Mouse (Mus musculus) kidney, postnatal 4 days (tissue): ENCODE measurements around the gene Slc39a7.

Source experiments
- DNase-seq, 2 experiments: peaks; one replicate each; pipeline ENCODE4 v3.0.0; 2021; ENCODE audit warnings: mixed read lengths in 2 of 2

The Slc39a7 gene

DNA sequence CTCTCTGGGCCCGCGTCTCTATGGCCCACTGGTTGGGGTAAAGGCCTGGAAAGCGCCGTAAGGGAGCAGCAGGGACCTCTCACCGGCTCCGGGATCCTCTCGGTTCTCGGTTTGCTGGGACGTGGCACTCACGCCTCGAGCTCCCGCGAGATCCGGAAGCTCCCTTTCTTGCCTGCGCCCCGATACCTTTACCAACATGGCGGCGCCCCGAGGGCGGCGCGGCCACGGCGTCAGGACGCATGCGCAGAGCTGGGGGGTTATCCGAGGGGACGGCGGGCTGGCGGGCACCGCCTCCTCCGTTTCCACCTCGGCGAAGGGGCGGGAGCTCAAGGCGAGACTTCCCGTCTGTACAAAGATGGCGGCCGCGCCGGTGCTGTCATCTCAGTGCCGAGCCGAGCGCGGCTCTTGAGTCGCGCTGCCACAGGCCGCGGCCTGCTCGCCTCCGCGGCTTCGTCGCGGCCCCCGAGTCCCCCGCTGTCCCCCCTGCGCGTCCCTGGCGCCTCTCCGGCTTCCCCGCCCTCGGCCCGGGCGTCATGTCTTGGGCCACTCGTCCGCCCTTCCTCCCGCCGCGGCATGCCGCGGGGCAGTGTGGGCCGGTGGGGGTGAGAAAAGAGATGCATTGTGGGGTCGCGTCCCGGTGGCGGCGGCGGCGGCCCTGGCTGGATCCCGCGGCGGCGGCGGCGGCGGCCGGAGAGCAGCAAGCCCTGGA, at the start of gene Slc39a7, which contains the start of gene Rxrb:
Slc39a7 (minus strand) TSS at position 218 of the 709 bp plus-strand sequence.
Rxrb (plus strand) TSS at position 348 of the 709 bp plus-strand sequence.
- DNase-seq, result peak; percentile 99

GRCm38 (mm10) chr17:34079621-34080020, 48.1 kb upstream of the Slc39a7 start:
- DNase-seq, result peak in 1 of 2 experiments; percentile 26

- DNase-seq, result no peak
These were observed 47.5 kb upstream of the Slc39a7 start for GRCm38 (mm10) chr17:34079002-34079401.

GRCm38 (mm10) chr17:34078148-34078547, 46.7 kb upstream of the Slc39a7 start:
- peak in 1 of 2 experiments; percentile 10 for DNase-seq

GRCm38 (mm10) chr17:34077549-34077948, 46.1 kb upstream of the Slc39a7 start:
- DNase-seq, result peak; percentile 83 to 86

DNA sequence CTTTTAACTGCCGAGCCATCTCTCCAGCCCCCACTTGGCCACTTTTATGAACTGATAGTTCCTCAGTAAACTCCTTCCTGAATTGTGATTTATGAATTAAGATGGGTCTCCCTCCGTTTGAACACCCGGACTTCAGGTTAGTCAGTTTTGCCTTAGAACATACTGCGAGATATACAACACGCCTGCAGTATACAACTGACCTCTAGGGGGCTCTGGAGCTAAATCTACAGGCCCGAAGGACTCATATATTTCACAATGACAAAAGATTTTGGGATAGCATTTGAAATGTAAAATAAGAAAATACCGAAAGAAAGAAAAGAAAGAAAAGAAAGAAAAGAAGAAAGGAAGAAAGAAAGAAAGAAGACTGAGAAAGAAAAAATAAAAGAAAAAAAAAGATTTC, 43.8 kb upstream of the Slc39a7 start:
- DNase-seq, result peak; percentile 85 to 86

- no peak for DNase-seq
These were observed 40.6 kb upstream of the Slc39a7 start for GRCm38 (mm10) chr17:34072091-34072490.

GRCm38 (mm10) chr17:34068864-34069263, 37.4 kb upstream of the Slc39a7 start:
- DNase-seq, result no peak

GRCm38 (mm10) chr17:34057224-34057623, 25.7 kb upstream of the Slc39a7 start:
- no peak for DNase-seq

DNA sequence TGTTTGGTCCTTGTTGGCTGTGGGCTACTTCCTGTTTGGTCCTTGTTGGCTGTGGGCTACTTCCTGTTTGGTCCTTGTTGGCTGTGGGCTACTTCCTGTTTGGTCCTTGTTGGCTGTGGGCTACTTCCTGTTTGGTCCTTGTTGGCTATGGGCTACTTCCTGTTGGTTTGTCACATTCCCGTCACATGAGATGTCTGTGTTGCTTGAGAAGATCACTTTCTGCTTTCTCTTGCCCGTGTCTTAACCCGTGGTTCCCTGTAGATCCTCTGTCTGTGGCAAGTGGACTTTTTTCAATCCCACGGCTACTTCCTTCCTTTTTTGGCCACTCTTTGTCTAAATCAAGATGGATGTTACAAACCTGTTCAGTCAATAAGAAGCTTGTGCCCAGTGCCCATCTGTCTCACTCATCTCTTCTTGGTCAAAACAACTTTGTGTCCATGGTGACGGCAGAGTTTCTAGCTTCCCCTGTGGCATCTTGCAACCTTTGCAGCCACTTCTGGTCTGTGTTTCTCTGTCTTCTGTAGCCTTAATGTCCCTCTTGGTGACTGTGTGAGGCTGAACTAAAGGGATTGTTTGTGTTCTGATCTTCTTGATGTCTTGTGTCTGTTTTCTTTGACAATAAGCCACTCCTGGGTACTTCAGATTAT, 16.0 kb upstream of the Slc39a7 start:
- no peak for DNase-seq

- DNase-seq, result no peak
These were observed 14.5 kb upstream of the Slc39a7 start for GRCm38 (mm10) chr17:34045941-34046340.

- no peak for DNase-seq
These were observed 8.3 kb upstream of the Slc39a7 start for GRCm38 (mm10) chr17:34039562-34040450.

DNA sequence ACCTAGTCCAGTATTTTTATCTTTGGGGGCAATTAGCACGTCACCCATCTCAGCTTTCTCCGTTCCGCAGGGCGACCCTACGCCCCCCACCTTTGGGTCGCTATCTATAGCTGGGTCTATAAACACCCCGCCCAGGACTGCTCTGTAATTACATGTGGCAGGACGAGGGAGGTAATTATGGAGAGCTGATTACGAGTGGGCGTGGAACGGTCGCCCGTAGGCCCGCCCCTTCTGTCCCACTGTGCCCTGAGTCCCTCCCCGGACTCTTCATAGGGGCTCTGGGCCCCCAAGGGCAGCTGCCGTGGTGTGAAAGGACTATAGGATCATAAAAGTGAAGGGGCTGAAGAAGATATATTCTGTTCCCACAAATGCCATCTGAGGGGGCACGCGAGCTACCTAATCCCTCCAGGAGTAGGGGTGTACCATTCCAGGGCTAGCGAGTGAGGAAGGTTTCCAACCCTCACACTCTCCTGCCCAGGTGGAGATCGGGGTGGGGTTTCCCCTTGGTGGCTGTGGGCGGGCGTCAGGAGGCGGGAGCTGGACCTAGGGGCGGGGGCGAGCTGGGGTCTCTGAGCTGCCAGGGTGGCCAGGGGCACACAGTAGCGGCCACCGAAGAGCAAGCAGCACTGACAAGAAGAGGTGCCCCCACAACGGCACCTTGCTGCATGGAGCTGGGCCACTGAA, 7.5 kb upstream of the Slc39a7 start, which contains the start of gene Col11a2:
Col11a2 (plus strand) TSS at position 560 of the 684 bp plus-strand sequence.
- no peak for DNase-seq

GRCm38 (mm10) chr17:34038440-34038839, 7.0 kb upstream of the Slc39a7 start:
- peak; percentile 42 to 57 for DNase-seq

- DNase-seq, result no peak
These were observed 5.8 kb upstream of the Slc39a7 start for GRCm38 (mm10) chr17:34037241-34037640.

- DNase-seq, result peak in 1 of 2 experiments; percentile 60
These were observed 5.2 kb upstream of the Slc39a7 start for GRCm38 (mm10) chr17:34036647-34037046.

DNA sequence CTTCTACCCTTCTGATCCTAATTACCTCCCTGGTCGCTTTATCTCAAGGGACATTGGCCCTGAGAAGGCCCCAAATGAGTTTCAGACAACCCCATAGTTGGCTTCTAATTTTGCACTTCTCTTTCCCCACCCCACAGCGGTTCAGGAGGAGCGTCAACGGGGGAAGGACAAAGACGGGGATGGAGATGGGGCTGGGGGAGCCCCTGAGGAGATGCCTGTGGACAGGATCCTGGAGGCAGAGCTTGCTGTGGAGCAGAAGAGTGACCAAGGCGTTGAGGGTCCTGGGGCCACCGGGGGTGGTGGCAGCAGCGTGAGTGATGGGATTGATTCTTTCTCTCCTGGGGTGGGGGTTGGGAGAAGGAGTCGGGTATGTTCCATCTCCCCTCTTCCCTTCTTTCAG, 4.0 kb upstream of the Slc39a7 start:
- no peak for DNase-seq

- DNase-seq, result peak; percentile 75 to 81
These were observed 2.6 kb upstream of the Slc39a7 start for GRCm38 (mm10) chr17:34034064-34034463.

GRCm38 (mm10) chr17:34033441-34033840, 2.0 kb upstream of the Slc39a7 start:
- DNase-seq, result no peak

GRCm38 (mm10) chr17:34032806-34033205, 1.3 kb upstream of the Slc39a7 start:
- no peak for DNase-seq

GRCm38 (mm10) chr17:34032174-34032632, 721 bp upstream of the Slc39a7 start:
- no peak for DNase-seq

- no peak for DNase-seq
These were observed 588 bp downstream of the Slc39a7 start for GRCm38 (mm10) chr17:34030861-34031326.
